In genomic region chr12:113016976-113017375, GRCm38 (mm10) we compare ENCODE assay signal across 11 mouse cellular contexts. TPM values are rescaled to one million over a fixed set of nuclear protein-coding genes. Genes with fewer than 3 reads are reported as not detected.
DNase-seq lines count a peak whose midpoint lies in the region; ATAC-seq and TF ChIP-seq lines count a peak whose summit lies in the region.
"Had no signal": no experiment of that assay in that cellular context is flagged by ENCODE, and none has a peak within 500 bp of the region (broad histone marks: within the 10 kb centered on the region; RNA-seq: fewer than 3 reads in every experiment).

No protein-coding gene starts in this region.

- H3K4me3 ChIP-seq in bone marrow macrophage, adult 2 months (ENCODE audit: insufficient read depth, low read length) = no peak overlapping the region
- peak overlapping the region; percentile 4; the same call in 1 of the 2 replicates for H3K4me3 ChIP-seq in hindbrain, embryonic 14.5 days (replicated peaks; ENCODE audit: low read length)
- no peak overlapping the region for H3K4me3 ChIP-seq in midbrain, embryonic 13.5 days (replicated peaks)
- H3K4me3 ChIP-seq: limb, embryonic 12.5 days had no signal

- WGBS in hindbrain, embryonic 14.5 days = 77% methylated on average over 8 of the region's 8 CpGs
- 80% methylated on average over 8 of the region's 8 CpGs for WGBS in midbrain, embryonic 13.5 days

- ATAC-seq in hindbrain, embryonic 14.5 days (ENCODE audit: low FRiP score) = no peak
- ATAC-seq in midbrain, embryonic 13.5 days = no peak

- intact Hi-C loops in heart, postnatal 25 days (cut with DNase I) = no loop called here

- H3K27ac ChIP-seq in bone marrow macrophage, adult 2 months (ENCODE audit: insufficient read depth, low read depth, low read length) = peak overlapping the region; percentile 3; the same call in 1 of the 2 replicates
- no peak overlapping the region for H3K27ac ChIP-seq in hindbrain, embryonic 14.5 days
- H3K27ac ChIP-seq in midbrain, embryonic 13.5 days = no peak overlapping the region
- H3K27ac ChIP-seq: limb, embryonic 12.5 days had no signal

- H3K27me3 ChIP-seq in hindbrain, embryonic 14.5 days (ENCODE audit: control insufficient read depth, insufficient read depth, low read length) = no peaks in the 10 kb centered on the region
- no peaks in the 10 kb centered on the region for H3K27me3 ChIP-seq in midbrain, embryonic 13.5 days
- H3K27me3 ChIP-seq: limb, embryonic 12.5 days had no signal

- DNase-seq in heart, adult 11 months = peak; percentile 92
- no peak for DNase-seq in heart, postnatal 25 days (ENCODE audit: low spot score)
- no peak for DNase-seq in hindbrain, embryonic 14.5 days (ENCODE audit: low spot score)
- no peak for DNase-seq in cerebellum, postnatal 4 days (ENCODE audit: low spot score in 2 of 2)
- no peak for DNase-seq in cerebellum, adult 9-10 months
- no peak for DNase-seq in adrenal gland, adult 18-20 months (ENCODE audit: low spot score in 2 of 2)
- DNase-seq: cerebellum, adult 11 months had no signal

- peaks cover 44% of the 10 kb centered on the region for H3K4me1 ChIP-seq in bone marrow macrophage, adult 2 months (ENCODE audit: control insufficient read depth, insufficient read depth, low read length)
- peaks cover 28% of the 10 kb centered on the region for H3K4me1 ChIP-seq in hindbrain, embryonic 14.5 days (replicated peaks; ENCODE audit: control insufficient read depth, insufficient read depth, low read length)
- H3K4me1 ChIP-seq in midbrain, embryonic 13.5 days (replicated peaks) = peaks cover 43% of the 10 kb centered on the region

- H3K36me3 ChIP-seq in hindbrain, embryonic 14.5 days (replicated peaks; ENCODE audit: control insufficient read depth, insufficient read depth) = peaks cover 8% of the 10 kb centered on the region
- peaks cover 9% of the 10 kb centered on the region for H3K36me3 ChIP-seq in midbrain, embryonic 13.5 days

- no peaks in the 10 kb centered on the region for H3K9me3 ChIP-seq in hindbrain, embryonic 14.5 days (ENCODE audit: control insufficient read depth, low read length)
- no peaks in the 10 kb centered on the region for H3K9me3 ChIP-seq in midbrain, embryonic 13.5 days
- H3K9me3 ChIP-seq: limb, embryonic 12.5 days had no signal

- peak overlapping the region; percentile 34; the same call in 1 of the 2 replicates for H3K9ac ChIP-seq in hindbrain, embryonic 14.5 days
- H3K9ac ChIP-seq in midbrain, embryonic 13.5 days (replicated peaks) = peak overlapping the region; percentile 55
- H3K9ac ChIP-seq: limb, embryonic 12.5 days had no signal

- TF ChIP-seq POLR2A in bone marrow macrophage, adult 2 months (IDR thresholded peaks at IDR 0.05; ENCODE audit: borderline replicate concordance, low read depth, low read length) = no peak

- TF ChIP-seq CTCF in bone marrow macrophage, adult 2 months (IDR thresholded peaks at IDR 0.05; ENCODE audit: low read depth, low read length) = no peak

- H3K4me2 ChIP-seq in hindbrain, embryonic 14.5 days (replicated peaks) = peak overlapping the region; percentile 31; the same call in 1 of the 2 replicates
- H3K4me2 ChIP-seq in midbrain, embryonic 13.5 days (replicated peaks) = peak overlapping the region; percentile 77

RNA-seq across cellular contexts. Expression of gene Pacs2, which starts 2.7 kb away (rescaled TPM):
- 10 to 100 TPM; 35.5 to 35.9 TPM for total RNA-seq in heart, postnatal 25 days (2021)
- polyA plus RNA-seq in bone marrow macrophage, adult 2 months (2012; ENCODE audit: insufficient read depth, insufficient read length, missing spikeins) = 53.4 and 62.2 TPM in 2 replicates
- polyA plus RNA-seq in hindbrain, embryonic 14.5 days (2014; fragmentation: Nextera tagmentation; extraction: Ambion mirVana) = 26.8 and 27.9 TPM in 2 replicates
- polyA plus RNA-seq in midbrain, embryonic 13.5 days (2015; fragmentation: Nextera tagmentation; extraction: Ambion mirVana) = 23.8 and 26.5 TPM in 2 replicates
- total RNA-seq in adrenal gland, adult 18-20 months (2021) = 10 to 100 TPM; 34.3 to 38.0 TPM

RNA-seq across cellular contexts. Expression of gene Brf1, which starts 16.5 kb away (rescaled TPM):
- 10 to 100 TPM; 23.5 to 25.1 TPM for total RNA-seq in heart, postnatal 25 days (2021)
- 42.1 and 49.9 TPM in 2 replicates for polyA plus RNA-seq in bone marrow macrophage, adult 2 months (2012; ENCODE audit: insufficient read depth, insufficient read length, missing spikeins)
- 41.4 and 46.3 TPM in 2 replicates for polyA plus RNA-seq in hindbrain, embryonic 14.5 days (2014; fragmentation: Nextera tagmentation; extraction: Ambion mirVana)
- 60.3 and 61.9 TPM in 2 replicates for polyA plus RNA-seq in midbrain, embryonic 13.5 days (2015; fragmentation: Nextera tagmentation; extraction: Ambion mirVana)
- 10 to 100 TPM; 39.1 to 50.4 TPM for total RNA-seq in adrenal gland, adult 18-20 months (2021)

RNA-seq across cellular contexts. Expression of gene Btbd6, which starts 40.7 kb away (rescaled TPM):
- 10 to 100 TPM; 21.0 to 21.9 TPM for total RNA-seq in heart, postnatal 25 days (2021)
- 9.0 and 9.9 TPM in 2 replicates for polyA plus RNA-seq in bone marrow macrophage, adult 2 months (2012; ENCODE audit: insufficient read depth, insufficient read length, missing spikeins)
- polyA plus RNA-seq in hindbrain, embryonic 14.5 days (2014; fragmentation: Nextera tagmentation; extraction: Ambion mirVana) = 52.2 and 52.8 TPM in 2 replicates
- 36.1 and 37.8 TPM in 2 replicates for polyA plus RNA-seq in midbrain, embryonic 13.5 days (2015; fragmentation: Nextera tagmentation; extraction: Ambion mirVana)
- 10 to 100 TPM; 14.9 to 15.5 TPM for total RNA-seq in adrenal gland, adult 18-20 months (2021)

RNA-seq across cellular contexts. Expression of gene Tex22, which starts 57.3 kb away (rescaled TPM):
- total RNA-seq in heart, postnatal 25 days (2021) = not detected
- not detected in 2 replicates for polyA plus RNA-seq in bone marrow macrophage, adult 2 months (2012; ENCODE audit: insufficient read depth, insufficient read length, missing spikeins)
- polyA plus RNA-seq in hindbrain, embryonic 14.5 days (2014; fragmentation: Nextera tagmentation; extraction: Ambion mirVana) = 0.40 TPM in 1 of 2 replicates, not detected in the other
- 0.20 TPM in 1 of 2 replicates, not detected in the other for polyA plus RNA-seq in midbrain, embryonic 13.5 days (2015; fragmentation: Nextera tagmentation; extraction: Ambion mirVana)
- total RNA-seq in adrenal gland, adult 18-20 months (2021) = under 1 TPM in 1 of 2 experiments, not detected in 1; 0.27 TPM
- polyA plus RNA-seq: limb, embryonic 12.5 days; stomach, embryonic 14.5 days had no signal
